Mouse (Mus musculus) erythroblast, embryonic 14.5 days (primary cell): ENCODE results near the gene Ehd1.

Source experiments
- GATA1 ChIP-seq: IDR thresholded peaks from 2 replicates; pipeline ENCODE4 v1.6.1; 2012; ENCODE audit warnings: low read length, inconsistent platforms, mixed read lengths
- TAL1 ChIP-seq: IDR thresholded peaks from 3 replicates; pipeline ENCODE4 v1.6.1; 2012; ENCODE audit warnings: low read length, inconsistent platforms, mixed read lengths

DNA sequence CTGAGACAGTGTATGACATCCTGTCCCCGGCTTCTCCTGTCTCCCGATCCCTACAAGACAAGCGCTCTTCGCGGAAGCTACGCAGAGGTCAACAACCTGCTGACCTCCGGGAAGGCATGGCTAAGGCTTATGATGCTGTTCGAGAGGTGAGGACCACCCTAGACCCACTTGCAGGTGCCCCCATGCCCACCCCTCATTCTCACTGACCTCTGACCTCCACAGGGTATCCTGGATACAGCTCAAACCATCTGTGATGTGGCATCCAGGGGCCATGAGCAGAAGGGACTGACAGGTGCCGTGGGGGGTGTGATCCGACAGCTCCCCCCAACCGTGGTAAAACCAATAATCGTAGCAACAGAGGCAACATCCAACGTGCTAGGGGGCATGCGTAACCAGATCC lies 15.1 kb upstream of the Ehd1 start:
- no peak for TF ChIP-seq GATA1
- no peak for TF ChIP-seq TAL1
